Mouse (Mus musculus) spleen, adult 2 months (tissue): ENCODE results near the gene Olfr1393.

ENCODE experiments used
- CTCF ChIP-seq: fragments of 200-500 bp; IDR thresholded peaks from 2 replicates; pipeline ENCODE4 v1.5.1; 2011; ENCODE audit warnings: mild to moderate bottlenecking, inconsistent platforms; ENCODE audit not compliant: insufficient read depth, insufficient read length, insufficient replicate concordance; ENCODE audit errors: extremely low read depth
- POLR2A ChIP-seq: fragments of 200-500 bp; IDR thresholded peaks from 2 replicates; pipeline ENCODE4 v1.6.1; 2011; ENCODE audit warnings: low read depth, low read length, inconsistent platforms

DNA sequence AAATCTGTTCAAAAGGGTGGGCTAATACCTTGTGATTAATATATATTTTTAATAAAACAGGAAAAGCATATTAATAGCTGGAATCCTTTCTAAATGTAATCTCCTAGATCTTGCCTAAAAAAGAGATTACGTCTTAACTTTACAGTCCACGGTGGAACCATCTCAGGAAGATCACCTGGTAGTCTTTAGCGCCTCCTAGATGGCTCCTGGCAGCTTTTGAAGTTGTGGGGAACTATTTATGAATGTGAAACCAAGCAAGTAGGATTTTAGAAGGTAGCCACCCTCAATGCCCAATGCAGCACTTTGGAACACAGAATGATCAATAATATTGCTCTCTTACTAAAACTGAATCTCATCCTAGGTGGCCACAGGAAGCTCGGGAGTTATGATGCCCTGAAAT is 37.2 kb upstream of the Olfr1393 start:
- TF ChIP-seq CTCF (no peak), POLR2A (no peak)
